Mouse (Mus musculus) brain, embryonic 14.5 days (tissue): ENCODE measurements at regions not wholly inside any gene's neighbourhood (a gene's known extent, or its start where the extent isn't known, plus 50 kb on each side); places are given as distances from the start of the nearest gene placed in this dataset.

Experiments used
- DNase-seq: peaks from one replicate; pipeline ENCODE4 v3.0.0-alpha.2; 2011; ENCODE audit warnings: low read depth
- CTCF ChIP-seq: fragments of 200-500 bp; IDR thresholded peaks from 2 replicates; pipeline ENCODE4 v1.5.1; 2012; ENCODE audit warnings: inconsistent platforms, mild to moderate bottlenecking, moderate library complexity, borderline replicate concordance; ENCODE audit not compliant: insufficient read depth, insufficient read length; ENCODE audit errors: extremely low read depth
- POLR2A ChIP-seq: fragments of 200-500 bp; IDR thresholded peaks from 2 replicates; pipeline ENCODE4 v1.6.1; 2012; ENCODE audit warnings: mild to moderate bottlenecking, inconsistent platforms, borderline replicate concordance; ENCODE audit not compliant: poor library complexity, insufficient read depth, insufficient read length, severe bottlenecking; ENCODE audit errors: extremely low read depth

DNA sequence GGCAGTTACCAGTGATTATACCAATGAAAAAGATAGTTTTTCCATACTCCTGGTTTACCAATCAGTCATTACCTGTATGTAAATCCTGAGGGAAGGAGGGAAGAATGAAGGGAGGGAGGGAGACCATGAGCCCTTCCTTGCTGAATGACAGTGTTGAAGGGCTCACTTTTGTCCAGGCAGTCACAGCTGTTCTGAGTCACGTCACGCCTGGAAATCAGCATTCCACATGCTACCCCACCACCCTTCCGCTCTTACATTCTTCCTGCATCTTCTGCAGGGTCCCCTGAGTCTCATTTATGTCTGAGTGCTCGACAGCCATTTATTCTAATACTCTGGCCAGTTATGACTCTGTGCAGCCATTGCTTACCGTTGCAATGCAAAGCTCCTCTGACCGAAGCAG lies 101.9 kb upstream of the Tsc22d2 start:
- no peak for TF ChIP-seq CTCF
- no peak for TF ChIP-seq POLR2A
- no peak for DNase-seq

DNA sequence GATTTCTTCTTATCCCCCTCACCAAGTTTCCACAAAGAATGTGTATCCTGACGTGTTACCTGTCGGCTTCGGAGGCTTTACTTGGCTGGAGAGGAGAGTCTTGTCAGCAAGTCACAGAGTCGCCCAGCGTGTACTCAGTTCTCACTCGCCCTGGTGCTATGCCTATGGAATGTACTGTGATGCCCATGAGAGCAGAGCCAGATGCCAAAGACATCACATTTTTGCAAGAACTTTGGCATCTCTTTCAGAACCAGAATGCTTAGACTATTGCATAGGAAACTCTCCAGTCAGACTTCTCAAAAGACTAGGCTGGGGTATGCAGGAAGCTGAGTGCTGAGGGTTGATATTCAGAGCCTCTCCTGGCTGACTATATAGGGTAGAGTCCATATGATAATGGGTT lies 99.3 kb upstream of the Tsc22d2 start:
- TF ChIP-seq CTCF = no peak
- no peak for TF ChIP-seq POLR2A
- no peak for DNase-seq

DNA sequence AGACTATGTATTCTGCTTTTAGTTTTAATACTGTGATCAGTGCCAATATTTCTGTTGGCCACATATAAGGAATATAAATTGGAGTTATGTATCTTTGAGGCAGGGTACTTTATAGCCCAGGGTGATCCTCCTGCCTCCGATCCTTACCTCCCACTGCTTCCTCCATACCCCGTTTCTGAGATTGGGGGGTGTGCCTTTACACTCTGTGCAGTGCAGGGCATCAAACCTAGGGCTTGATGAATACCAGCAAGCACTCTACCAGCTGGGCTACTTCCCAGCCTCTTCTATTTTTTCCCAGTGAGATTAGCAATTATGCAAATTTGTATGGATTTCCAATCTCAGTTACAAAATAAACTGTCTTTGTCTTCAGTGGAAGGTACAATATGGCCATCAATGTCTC lies 97.3 kb upstream of the Tsc22d2 start:
- no peak for DNase-seq
- TF ChIP-seq CTCF (no peak), POLR2A (no peak)

DNA sequence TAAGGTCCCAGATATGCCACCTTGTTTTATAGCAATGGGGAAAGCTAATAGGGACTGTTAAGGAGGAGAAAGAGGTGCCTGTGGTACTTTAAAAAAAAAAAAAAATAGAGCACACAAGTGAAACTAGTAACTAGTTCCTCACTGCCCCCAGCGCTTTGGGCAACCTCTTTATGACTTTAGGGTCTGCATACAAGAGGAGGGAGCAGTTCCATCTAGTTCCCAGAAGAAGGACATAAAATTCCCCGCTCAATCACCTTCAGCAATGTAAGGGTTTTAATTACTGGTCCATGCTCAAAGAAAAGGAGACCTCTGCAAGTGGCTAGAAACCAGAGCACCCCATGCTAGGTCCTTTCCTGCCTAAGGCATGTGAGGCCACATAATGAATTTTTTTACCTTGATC lies 95.8 kb upstream of the Tsc22d2 start:
- TF ChIP-seq CTCF = no peak
- no peak for TF ChIP-seq POLR2A
- DNase-seq = no peak

GRCm38 (mm10) chr3:58319463-58319862 lies 95.1 kb upstream of the Tsc22d2 start:
- TF ChIP-seq POLR2A (no peak), CTCF (no peak)
- no peak for DNase-seq

DNA sequence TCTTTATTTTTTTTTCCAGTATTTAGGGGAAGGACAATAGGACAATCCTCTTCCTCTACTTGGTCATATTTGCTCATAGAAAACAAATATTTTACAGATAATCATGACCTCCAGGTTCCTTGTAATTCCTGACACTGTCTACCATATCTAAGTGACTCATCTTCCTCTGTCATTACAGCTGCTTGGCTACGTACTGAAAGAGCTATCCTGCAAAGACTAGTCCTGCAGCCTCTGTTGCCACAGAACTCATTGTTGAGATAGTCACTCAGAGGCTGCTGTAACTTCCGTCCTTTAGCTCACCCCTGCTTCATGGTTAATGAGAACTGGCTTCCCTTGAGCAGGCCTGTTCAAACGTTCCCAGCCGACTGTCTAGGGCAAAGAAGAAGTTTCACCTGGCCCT lies 93.7 kb upstream of the Tsc22d2 start:
- DNase-seq = no peak
- TF ChIP-seq POLR2A (no peak), CTCF (no peak)

DNA sequence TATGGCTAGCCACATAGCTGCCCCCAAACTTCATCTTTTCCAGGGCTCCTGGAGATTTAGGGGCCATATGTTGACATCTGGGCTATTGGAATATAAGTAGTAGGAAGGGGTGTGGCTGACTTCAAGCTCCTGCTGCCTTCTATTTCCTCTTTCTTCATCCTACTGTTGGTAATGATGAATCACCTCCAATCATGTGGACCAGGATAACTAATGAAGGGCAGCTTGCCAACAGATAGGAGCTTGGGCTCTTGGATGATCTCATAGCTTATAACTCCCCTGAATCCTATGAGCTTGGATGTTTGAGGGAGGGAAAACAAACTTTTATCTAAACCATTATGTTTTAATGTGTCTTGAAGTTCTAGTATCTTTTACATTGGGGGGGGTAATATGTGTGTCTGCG lies 92.2 kb upstream of the Tsc22d2 start:
- no peak for DNase-seq
- no peak for TF ChIP-seq POLR2A
- TF ChIP-seq CTCF = no peak

GRCm38 (mm10) chr3:58327721-58328120 lies 86.8 kb upstream of the Tsc22d2 start:
- no peak for TF ChIP-seq POLR2A
- no peak for TF ChIP-seq CTCF
- no peak for DNase-seq

GRCm38 (mm10) chr3:58330186-58330585 lies 84.3 kb upstream of the Tsc22d2 start:
- peak; percentile 87 for DNase-seq
- TF ChIP-seq CTCF (no peak), POLR2A (no peak)

DNA sequence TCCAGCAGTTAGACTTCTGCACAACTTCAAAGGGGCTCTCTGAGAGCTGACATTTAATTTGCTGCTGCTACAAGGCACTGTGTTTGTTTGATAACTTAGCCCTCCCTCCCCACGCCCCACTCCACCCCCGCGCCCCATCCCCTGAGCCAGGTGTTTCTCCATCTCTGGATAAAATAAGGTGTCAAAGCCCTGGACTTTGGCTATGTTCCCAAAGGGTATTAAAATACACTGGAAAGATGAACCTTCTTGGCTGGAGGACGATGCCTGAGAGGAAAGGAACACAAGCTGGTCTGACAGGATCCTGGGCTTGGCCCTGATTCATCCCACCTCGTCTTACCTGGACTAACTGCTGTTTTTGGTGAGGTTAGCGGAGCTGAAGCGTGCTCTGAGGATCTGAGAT lies 80.5 kb upstream of the Tsc22d2 start:
- DNase-seq = peak; percentile 10
- no peak for TF ChIP-seq POLR2A
- TF ChIP-seq CTCF = no peak

DNA sequence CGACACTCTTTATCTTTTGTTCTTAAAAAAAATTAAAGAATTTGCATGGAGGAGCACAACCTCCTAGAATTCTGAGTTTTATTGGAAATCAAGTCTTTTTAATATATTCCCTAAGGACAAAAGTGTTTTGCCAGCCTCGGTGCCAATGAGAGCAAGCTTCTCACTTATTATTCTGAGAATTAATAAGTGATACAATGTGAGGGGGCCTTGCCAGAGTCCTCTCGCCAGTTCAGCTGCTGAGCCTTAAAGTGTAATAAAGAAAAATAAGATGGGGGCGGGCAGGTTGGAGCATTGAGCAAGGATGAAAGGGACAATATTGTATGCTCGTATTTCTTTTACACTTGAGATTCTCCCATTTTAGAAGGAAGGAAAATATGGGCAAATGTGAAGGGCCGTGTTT lies 79.2 kb upstream of the Tsc22d2 start:
- no peak for TF ChIP-seq POLR2A
- DNase-seq = peak; percentile 27

- DNase-seq = peak; percentile 34
- TF ChIP-seq CTCF = no peak
- no peak for TF ChIP-seq POLR2A
These were observed 78.4 kb upstream of the Tsc22d2 start for GRCm38 (mm10) chr3:58336135-58336534.

DNA sequence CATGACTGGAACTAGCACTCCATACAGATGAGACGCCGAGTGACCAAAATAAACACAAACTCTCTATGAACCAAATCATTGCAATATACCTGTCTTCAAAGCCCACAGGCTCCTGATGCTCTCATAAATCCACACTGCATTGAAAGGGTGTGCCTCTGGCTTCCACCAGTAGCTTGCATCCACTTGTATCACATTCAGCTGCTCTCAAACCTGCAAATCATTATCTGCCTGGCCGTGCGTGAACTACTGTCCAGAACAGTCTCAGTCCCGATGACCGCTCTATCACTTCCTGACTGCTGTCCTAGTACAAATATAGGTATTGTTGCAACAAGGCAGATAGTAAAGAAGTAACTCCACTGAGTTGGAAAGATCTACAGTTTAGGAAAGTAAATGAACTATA lies 77.9 kb upstream of the Tsc22d2 start:
- DNase-seq = no peak
- TF ChIP-seq POLR2A (no peak), CTCF (no peak)

- no peak for DNase-seq
- no peak for TF ChIP-seq CTCF
- TF ChIP-seq POLR2A = no peak
These were observed 75.5 kb upstream of the Tsc22d2 start for GRCm38 (mm10) chr3:58338976-58339375.

- TF ChIP-seq CTCF (no peak), POLR2A (no peak)
- DNase-seq = no peak
These were observed 72.4 kb upstream of the Tsc22d2 start for GRCm38 (mm10) chr3:58342096-58342495.
